Mouse (Mus musculus): ENCODE measurements around the gene 4930452B06Rik. TPM values are rescaled to one million over a fixed set of nuclear protein-coding genes. Genes with fewer than 3 reads are reported as not detected.

4930452B06Rik gene
- polyA plus RNA-seq, 1 experiment from 2014 or later, result 12.3 TPM

- WGBS, result 88% methylated on average over 2 of the region's 2 CpGs
- Histone ChIP-seq H3K36me3 (ENCODE audit: control insufficient read depth, insufficient read depth, low read length) (no peaks in the 10 kb centered on the region), H3K27ac (ENCODE audit: low read depth, low read length) (no peak overlapping the region), H3K4me3 (ENCODE audit: low read depth, low read length) (no peak overlapping the region), H3K4me1 (ENCODE audit: control insufficient read depth, insufficient read depth, low read length) (no peaks in the 10 kb centered on the region), H3K4me2 (ENCODE audit: low read depth) (no peak overlapping the region), H3K9ac (ENCODE audit: low read length) (no peak overlapping the region), H3K27me3 (ENCODE audit: control insufficient read depth, insufficient read depth, low read length) (no peaks in the 10 kb centered on the region), H3K9me3 (ENCODE audit: control insufficient read depth, low read length) (no peaks in the 10 kb centered on the region)
- DNase-seq (ENCODE audit: low spot score), result no peak
- no peak for ATAC-seq (ENCODE audit: insufficient read depth, low FRiP score, low TSS enrichment)
Observed at GRCm38 (mm10) chr14:8429767-8430166, 236.3 kb downstream of the 4930452B06Rik start.

DNA sequence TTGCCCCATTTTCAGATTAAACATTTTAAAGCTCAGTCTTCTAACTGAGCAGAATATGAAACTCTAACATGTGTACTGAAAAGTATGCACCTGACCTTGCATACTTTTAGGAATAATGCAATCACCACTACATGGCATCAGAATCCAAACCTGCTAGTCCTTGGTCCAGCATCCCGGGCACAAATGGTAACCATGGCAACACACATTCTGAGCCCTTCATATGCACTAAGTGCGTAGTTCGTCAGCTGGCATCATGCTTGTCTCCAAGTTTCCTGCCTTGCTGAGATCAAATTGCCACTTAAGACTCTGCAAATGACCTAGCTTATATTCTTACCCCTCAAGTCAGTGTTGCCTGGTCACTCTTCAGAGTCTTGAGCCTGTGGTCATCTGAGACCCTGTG lies 243.2 kb downstream of the 4930452B06Rik start:
- Histone ChIP-seq H3K4me3 (ENCODE audit: low read depth, low read length) (no peak overlapping the region), H3K4me1 (ENCODE audit: control insufficient read depth, insufficient read depth, low read length) (no peaks in the 10 kb centered on the region), H3K36me3 (ENCODE audit: control insufficient read depth, insufficient read depth, low read length) (no peaks in the 10 kb centered on the region), H3K27ac (ENCODE audit: low read depth, low read length) (no peak overlapping the region), H3K9ac (ENCODE audit: low read length) (no peak overlapping the region), H3K27me3 (ENCODE audit: control insufficient read depth, insufficient read depth, low read length) (no peaks in the 10 kb centered on the region), H3K4me2 (ENCODE audit: low read depth) (no peak overlapping the region), H3K9me3 (ENCODE audit: control insufficient read depth, low read length) (no peaks in the 10 kb centered on the region)
- 78% methylated on average over 3 of the region's 3 CpGs for WGBS
- DNase-seq (ENCODE audit: low spot score), result no peak
- ATAC-seq (ENCODE audit: insufficient read depth, low FRiP score, low TSS enrichment), result no peak

DNA sequence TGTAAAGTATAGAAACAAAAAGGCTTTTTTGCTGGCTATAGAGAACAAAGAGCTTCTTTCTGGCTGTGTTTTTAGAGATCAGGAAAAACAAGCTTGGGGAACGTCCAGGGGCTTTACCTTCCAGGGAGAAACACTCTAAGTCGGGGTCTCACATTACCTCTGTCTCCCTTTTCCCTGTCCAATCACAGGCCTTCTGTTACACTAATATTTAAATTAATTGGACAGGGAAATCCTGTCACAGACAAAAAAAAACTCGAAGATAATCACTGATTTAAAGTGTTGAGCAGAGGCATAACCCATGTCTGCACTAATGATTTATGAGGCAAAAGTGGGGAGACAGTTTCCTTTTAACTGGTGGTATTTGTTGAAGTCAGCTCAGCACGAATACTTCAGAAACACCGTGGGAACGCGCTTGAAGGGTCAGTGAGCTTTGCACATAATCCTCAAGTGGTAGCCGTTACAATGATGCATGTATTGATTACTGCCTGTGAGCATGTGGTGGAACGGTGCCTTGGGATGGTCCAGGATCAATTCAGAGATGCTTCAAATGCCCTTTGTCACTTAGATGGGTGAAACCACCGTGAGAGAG lies 244.7 kb downstream of the 4930452B06Rik start:
- Histone ChIP-seq H3K27ac (ENCODE audit: low read depth, low read length) (no peak overlapping the region), H3K4me2 (ENCODE audit: low read depth) (no peak overlapping the region), H3K9ac (ENCODE audit: low read length) (no peak overlapping the region), H3K4me3 (ENCODE audit: low read depth, low read length) (no peak overlapping the region), H3K27me3 (ENCODE audit: control insufficient read depth, insufficient read depth, low read length) (no peaks in the 10 kb centered on the region), H3K36me3 (ENCODE audit: control insufficient read depth, insufficient read depth, low read length) (no peaks in the 10 kb centered on the region), H3K4me1 (ENCODE audit: control insufficient read depth, insufficient read depth, low read length) (no peaks in the 10 kb centered on the region), H3K9me3 (ENCODE audit: control insufficient read depth, low read length) (no peaks in the 10 kb centered on the region)
- WGBS, result 21% methylated on average over 10 of the region's 10 CpGs
- ATAC-seq (ENCODE audit: insufficient read depth, low FRiP score, low TSS enrichment) (no peak), DNase-seq (ENCODE audit: low spot score) (peak; percentile 20)

DNA sequence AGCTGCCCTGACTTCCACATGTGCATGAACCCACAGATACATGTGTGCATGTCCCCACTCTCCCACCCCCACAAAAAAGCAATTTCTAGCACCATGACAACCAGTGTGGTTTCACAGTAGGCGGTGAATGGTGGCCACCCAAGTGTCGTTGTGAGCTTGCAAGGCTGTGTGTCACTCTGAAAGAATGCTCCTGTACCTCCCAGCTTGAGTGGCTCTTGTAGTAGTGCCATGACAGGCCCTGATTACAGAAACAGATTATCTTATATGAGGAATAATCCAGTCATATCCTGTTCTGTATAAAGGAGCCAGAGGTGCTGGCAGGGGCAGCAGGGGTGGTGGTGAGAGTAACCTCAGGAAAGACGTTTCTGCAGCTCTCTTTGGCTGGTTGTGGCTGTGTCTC lies 247.4 kb downstream of the 4930452B06Rik start:
- Histone ChIP-seq H3K4me2 (ENCODE audit: low read depth) (no peak overlapping the region), H3K9ac (ENCODE audit: low read length) (no peak overlapping the region), H3K4me1 (ENCODE audit: control insufficient read depth, insufficient read depth, low read length) (no peaks in the 10 kb centered on the region), H3K4me3 (ENCODE audit: low read depth, low read length) (no peak overlapping the region), H3K27me3 (ENCODE audit: control insufficient read depth, insufficient read depth, low read length) (no peaks in the 10 kb centered on the region), H3K27ac (ENCODE audit: low read depth, low read length) (no peak overlapping the region), H3K36me3 (ENCODE audit: control insufficient read depth, insufficient read depth, low read length) (no peaks in the 10 kb centered on the region), H3K9me3 (ENCODE audit: control insufficient read depth, low read length) (no peaks in the 10 kb centered on the region)
- no peak for DNase-seq (ENCODE audit: low spot score)
- no peak for ATAC-seq (ENCODE audit: insufficient read depth, low FRiP score, low TSS enrichment)
- WGBS, result 67% methylated on average over 3 of the region's 3 CpGs

- no peak for DNase-seq (ENCODE audit: low spot score)
- WGBS, result 69% methylated on average over 6 of the region's 6 CpGs
- Histone ChIP-seq H3K27ac (ENCODE audit: low read depth, low read length) (no peak overlapping the region), H3K4me2 (ENCODE audit: low read depth) (no peak overlapping the region), H3K36me3 (ENCODE audit: control insufficient read depth, insufficient read depth, low read length) (no peaks in the 10 kb centered on the region), H3K9me3 (ENCODE audit: control insufficient read depth, low read length) (no peaks in the 10 kb centered on the region), H3K4me1 (ENCODE audit: control insufficient read depth, insufficient read depth, low read length) (no peaks in the 10 kb centered on the region), H3K9ac (ENCODE audit: low read length) (no peak overlapping the region), H3K4me3 (ENCODE audit: low read depth, low read length) (no peak overlapping the region), H3K27me3 (ENCODE audit: control insufficient read depth, insufficient read depth, low read length) (no peaks in the 10 kb centered on the region)
- ATAC-seq (ENCODE audit: insufficient read depth, low FRiP score, low TSS enrichment), result no peak
Observed at GRCm38 (mm10) chr14:8405946-8406345, 260.1 kb downstream of the 4930452B06Rik start.

DNA sequence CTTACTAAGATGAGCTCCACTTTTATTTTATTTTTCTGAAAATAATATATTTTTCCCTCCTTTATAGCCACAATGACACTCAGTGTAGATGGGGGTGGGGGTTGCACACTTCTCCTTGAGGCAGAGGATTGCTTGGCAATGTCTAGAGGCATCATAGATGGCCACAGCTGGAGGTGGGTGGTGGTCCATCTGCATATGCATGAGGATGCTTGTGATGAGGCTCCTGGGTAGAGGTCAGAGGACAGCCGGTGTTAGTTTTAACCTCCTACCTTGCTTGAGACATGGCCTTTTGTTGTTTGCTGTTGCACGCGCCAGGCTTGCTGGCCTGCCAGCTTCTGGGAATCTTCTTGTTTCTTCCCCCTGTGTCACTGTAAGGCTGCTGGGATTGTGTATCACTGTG lies 262.7 kb downstream of the 4930452B06Rik start:
- no peak for ATAC-seq (ENCODE audit: insufficient read depth, low FRiP score, low TSS enrichment)
- H3K9ac ChIP-seq (ENCODE audit: low read length), result no peak overlapping the region
- DNase-seq (ENCODE audit: low spot score), result no peak
- H3K9me3 ChIP-seq (ENCODE audit: control insufficient read depth, low read length), result no peaks in the 10 kb centered on the region
- H3K36me3 ChIP-seq (ENCODE audit: control insufficient read depth, insufficient read depth, low read length), result no peaks in the 10 kb centered on the region
- H3K4me3 ChIP-seq (ENCODE audit: low read depth, low read length), result no peak overlapping the region
- no peak overlapping the region for H3K27ac ChIP-seq (ENCODE audit: low read depth, low read length)
- H3K4me2 ChIP-seq (ENCODE audit: low read depth), result no peak overlapping the region
- H3K4me1 ChIP-seq (ENCODE audit: control insufficient read depth, insufficient read depth, low read length), result no peaks in the 10 kb centered on the region
- H3K27me3 ChIP-seq (ENCODE audit: control insufficient read depth, insufficient read depth, low read length), result no peaks in the 10 kb centered on the region
- 82% methylated on average over 3 of the region's 3 CpGs for WGBS

DNA sequence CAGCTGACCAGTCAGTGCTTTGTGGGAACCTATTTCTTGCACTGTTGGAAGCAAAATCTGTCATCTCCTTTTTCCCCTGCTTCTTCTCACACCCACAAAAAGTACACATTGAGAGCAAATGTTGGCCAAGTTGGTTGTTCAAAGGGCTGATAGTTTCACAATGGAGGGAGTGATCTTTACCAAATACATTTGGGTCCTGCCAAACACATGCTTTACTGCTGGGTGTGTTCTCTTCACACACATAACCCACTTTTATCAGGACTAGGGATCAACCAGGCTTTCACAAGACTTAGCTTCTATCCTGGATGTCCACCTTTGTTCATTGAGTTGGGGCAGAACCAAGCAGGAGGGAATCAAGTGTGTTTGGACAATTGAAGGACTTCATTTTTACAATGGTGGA lies 267.5 kb downstream of the 4930452B06Rik start:
- no peaks in the 10 kb centered on the region for H3K4me1 ChIP-seq (ENCODE audit: control insufficient read depth, insufficient read depth, low read length)
- no peak overlapping the region for H3K9ac ChIP-seq (ENCODE audit: low read length)
- H3K27me3 ChIP-seq (ENCODE audit: control insufficient read depth, insufficient read depth, low read length), result no peaks in the 10 kb centered on the region
- DNase-seq (ENCODE audit: low spot score) (no peak), ATAC-seq (ENCODE audit: insufficient read depth, low FRiP score, low TSS enrichment) (no peak)
- no peak overlapping the region for H3K27ac ChIP-seq (ENCODE audit: low read depth, low read length)
- no peak overlapping the region for H3K4me3 ChIP-seq (ENCODE audit: low read depth, low read length)
- no peaks in the 10 kb centered on the region for H3K36me3 ChIP-seq (ENCODE audit: control insufficient read depth, insufficient read depth, low read length)
- no peak overlapping the region for H3K4me2 ChIP-seq (ENCODE audit: low read depth)
- no peaks in the 10 kb centered on the region for H3K9me3 ChIP-seq (ENCODE audit: control insufficient read depth, low read length)

DNA sequence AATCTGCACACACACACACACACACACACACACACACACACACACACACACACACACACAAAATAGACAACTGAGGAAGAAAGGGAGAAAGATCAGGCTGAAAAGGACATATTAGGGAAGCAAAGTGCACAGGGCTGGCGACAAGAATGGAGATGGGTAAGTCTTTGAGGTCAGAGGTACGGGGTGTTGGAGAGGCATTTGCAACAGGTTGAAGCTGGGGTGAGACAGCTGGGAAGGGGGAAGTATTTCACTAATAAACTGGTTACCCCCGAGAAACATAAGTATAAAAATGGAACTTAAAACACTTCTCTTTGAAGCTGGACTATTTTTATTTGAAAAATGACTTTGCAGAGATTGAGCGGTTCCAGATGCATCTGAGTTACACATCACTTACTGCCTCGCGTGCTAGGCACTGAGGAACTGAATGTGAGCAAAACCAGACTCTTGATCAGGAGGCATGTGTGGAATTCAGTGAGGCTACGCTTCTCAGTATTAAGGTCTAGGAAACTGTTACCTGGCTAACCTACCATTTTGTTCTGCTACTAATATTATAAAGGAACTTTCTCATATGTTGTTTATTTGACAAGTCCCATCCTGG lies 270.3 kb downstream of the 4930452B06Rik start:
- no peak overlapping the region for H3K27ac ChIP-seq (ENCODE audit: low read depth, low read length)
- DNase-seq (ENCODE audit: low spot score) (no peak), ATAC-seq (ENCODE audit: insufficient read depth, low FRiP score, low TSS enrichment) (no peak)
- WGBS, result 80% methylated on average over 7 of the region's 7 CpGs
- H3K4me2 ChIP-seq (ENCODE audit: low read depth), result no peak overlapping the region
- H3K27me3 ChIP-seq (ENCODE audit: control insufficient read depth, insufficient read depth, low read length), result no peaks in the 10 kb centered on the region
- no peak overlapping the region for H3K9ac ChIP-seq (ENCODE audit: low read length)
- no peaks in the 10 kb centered on the region for H3K9me3 ChIP-seq (ENCODE audit: control insufficient read depth, low read length)
- no peaks in the 10 kb centered on the region for H3K4me1 ChIP-seq (ENCODE audit: control insufficient read depth, insufficient read depth, low read length)
- H3K36me3 ChIP-seq (ENCODE audit: control insufficient read depth, insufficient read depth, low read length), result no peaks in the 10 kb centered on the region
- H3K4me3 ChIP-seq (ENCODE audit: low read depth, low read length), result no peak overlapping the region

GRCm38 (mm10) chr14:8392181-8392825 lies 273.7 kb downstream of the 4930452B06Rik start:
- DNase-seq (ENCODE audit: low spot score) (no peak), ATAC-seq (ENCODE audit: insufficient read depth, low FRiP score, low TSS enrichment) (no peak)
- Histone ChIP-seq H3K36me3 (ENCODE audit: control insufficient read depth, insufficient read depth, low read length) (no peaks in the 10 kb centered on the region), H3K9me3 (ENCODE audit: control insufficient read depth, low read length) (no peaks in the 10 kb centered on the region), H3K4me3 (ENCODE audit: low read depth, low read length) (no peak overlapping the region), H3K9ac (ENCODE audit: low read length) (no peak overlapping the region), H3K4me1 (ENCODE audit: control insufficient read depth, insufficient read depth, low read length) (no peaks in the 10 kb centered on the region), H3K4me2 (ENCODE audit: low read depth) (no peak overlapping the region), H3K27ac (ENCODE audit: low read depth, low read length) (no peak overlapping the region), H3K27me3 (ENCODE audit: control insufficient read depth, insufficient read depth, low read length) (no peaks in the 10 kb centered on the region)
- 59% methylated on average over 6 of the region's 6 CpGs for WGBS
